Mouse (Mus musculus): ENCODE results near the gene Slf2. TPM values are rescaled to one million over a fixed set of nuclear protein-coding genes. Genes with fewer than 3 reads are reported as not detected.

Gene Slf2
- total RNA-seq, 1 experiment from 2014 or later: 58.2 TPM

GRCm38 (mm10) chr19:45002301-45002700 is 71.3 kb downstream of the Slf2 start:
- no peak for ATAC-seq (replicated peaks; ENCODE audit: insufficient number of reproducible peaks, low FRiP score, low TSS enrichment, poor library complexity, severe bottlenecking)

GRCm38 (mm10) chr19:45003740-45004516 is 73.0 kb downstream of the Slf2 start:
- no peak for ATAC-seq (replicated peaks; ENCODE audit: insufficient number of reproducible peaks, low FRiP score, low TSS enrichment, poor library complexity, severe bottlenecking)

- ATAC-seq (replicated peaks; ENCODE audit: insufficient number of reproducible peaks, low FRiP score, low TSS enrichment, poor library complexity, severe bottlenecking): peak; percentile 57
Observed at GRCm38 (mm10) chr19:45005444-45005843, 74.5 kb downstream of the Slf2 start, which contains the start of gene Twnk. Gene Twnk (plus strand): TSS chr19:45005663.

- ATAC-seq (replicated peaks; ENCODE audit: insufficient number of reproducible peaks, low FRiP score, low TSS enrichment, poor library complexity, severe bottlenecking): peak; percentile 91
Observed at GRCm38 (mm10) chr19:45005957-45006712, 75.2 kb downstream of the Slf2 start, which contains the start of gene Mrpl43. Gene Mrpl43 (minus strand): TSS chr19:45006442.

- ATAC-seq (replicated peaks; ENCODE audit: insufficient number of reproducible peaks, low FRiP score, low TSS enrichment, poor library complexity, severe bottlenecking): no peak
Observed at GRCm38 (mm10) chr19:45007021-45007420, 76.1 kb downstream of the Slf2 start.

GRCm38 (mm10) chr19:45007425-45008191 is 76.7 kb downstream of the Slf2 start:
- ATAC-seq (replicated peaks; ENCODE audit: insufficient number of reproducible peaks, low FRiP score, low TSS enrichment, poor library complexity, severe bottlenecking): no peak

- ATAC-seq (replicated peaks; ENCODE audit: insufficient number of reproducible peaks, low FRiP score, low TSS enrichment, poor library complexity, severe bottlenecking): no peak
Observed at GRCm38 (mm10) chr19:45010646-45011045, 79.7 kb downstream of the Slf2 start.

GRCm38 (mm10) chr19:45012219-45012618 is 81.3 kb downstream of the Slf2 start:
- no peak for ATAC-seq (replicated peaks; ENCODE audit: insufficient number of reproducible peaks, low FRiP score, low TSS enrichment, poor library complexity, severe bottlenecking)

- no peak for ATAC-seq (replicated peaks; ENCODE audit: insufficient number of reproducible peaks, low FRiP score, low TSS enrichment, poor library complexity, severe bottlenecking)
Observed at GRCm38 (mm10) chr19:45012636-45013035, 81.7 kb downstream of the Slf2 start.

- ATAC-seq (replicated peaks; ENCODE audit: insufficient number of reproducible peaks, low FRiP score, low TSS enrichment, poor library complexity, severe bottlenecking): no peak
Observed at GRCm38 (mm10) chr19:45013581-45014225, 82.8 kb downstream of the Slf2 start.

- ATAC-seq (replicated peaks; ENCODE audit: insufficient number of reproducible peaks, low FRiP score, low TSS enrichment, poor library complexity, severe bottlenecking): no peak
Observed at GRCm38 (mm10) chr19:45014335-45014971, 83.5 kb downstream of the Slf2 start, which contains the start of gene Lzts2. Gene Lzts2 (plus strand): TSS chr19:45014414.

GRCm38 (mm10) chr19:45014981-45015402 is 84.0 kb downstream of the Slf2 start:
- ATAC-seq (replicated peaks; ENCODE audit: insufficient number of reproducible peaks, low FRiP score, low TSS enrichment, poor library complexity, severe bottlenecking): no peak

GRCm38 (mm10) chr19:45015518-45016281 is 84.7 kb downstream of the Slf2 start:
- no peak for ATAC-seq (replicated peaks; ENCODE audit: insufficient number of reproducible peaks, low FRiP score, low TSS enrichment, poor library complexity, severe bottlenecking)

- ATAC-seq (replicated peaks; ENCODE audit: insufficient number of reproducible peaks, low FRiP score, low TSS enrichment, poor library complexity, severe bottlenecking): no peak
Observed at GRCm38 (mm10) chr19:45016341-45017215, 85.6 kb downstream of the Slf2 start.

GRCm38 (mm10) chr19:45017216-45017771 is 86.3 kb downstream of the Slf2 start:
- ATAC-seq (replicated peaks; ENCODE audit: insufficient number of reproducible peaks, low FRiP score, low TSS enrichment, poor library complexity, severe bottlenecking): no peak

- no peak for ATAC-seq (replicated peaks; ENCODE audit: insufficient number of reproducible peaks, low FRiP score, low TSS enrichment, poor library complexity, severe bottlenecking)
Observed at GRCm38 (mm10) chr19:45017909-45018308, 87.0 kb downstream of the Slf2 start.
